Mouse (Mus musculus) small intestine, adult 2 months (tissue): ENCODE measurements around the gene Kras. TPM values are rescaled to one million over a fixed set of nuclear protein-coding genes. Genes with fewer than 3 reads are reported as not detected.

ENCODE experiments used
- H3K27ac ChIP-seq: fragments of 200-500 bp; 2 replicates; pipeline ENCODE4 v1.5.1; 2012; ENCODE audit warnings: low read depth, low read length, control low read depth, inconsistent platforms; ENCODE audit not compliant: insufficient read depth
- H3K27me3 ChIP-seq: fragments of 200-500 bp; 2 replicates; pipeline ENCODE4 v1.6.1; 2012; ENCODE audit warnings: mild to moderate bottlenecking, moderate library complexity, low read length, inconsistent platforms; ENCODE audit not compliant: control insufficient read depth, insufficient read depth
- H3K36me3 ChIP-seq: fragments of 200-500 bp; 2 replicates; pipeline ENCODE4 v1.6.1; 2012; ENCODE audit warnings: mild to moderate bottlenecking, low read length, control low read depth, inconsistent platforms; ENCODE audit not compliant: control insufficient read depth, insufficient read depth
- H3K4me1 ChIP-seq: fragments of 200-500 bp; 2 replicates; pipeline ENCODE4 v1.6.1; 2012; ENCODE audit warnings: low read length, inconsistent platforms, mixed read lengths; ENCODE audit not compliant: control insufficient read depth, insufficient read depth, insufficient read length
- H3K4me3 ChIP-seq: fragments of 200-500 bp; 2 replicates; pipeline ENCODE4 v1.5.1; 2012; ENCODE audit warnings: low read depth, mild to moderate bottlenecking, control low read depth, inconsistent platforms, low read length, moderate library complexity
- CTCF ChIP-seq: fragments of 200-500 bp; IDR thresholded peaks from 2 replicates; pipeline ENCODE4 v1.5.1; 2012; ENCODE audit warnings: low read depth, mild to moderate bottlenecking, control low read depth, inconsistent platforms, low read length, moderate library complexity, mixed read lengths; ENCODE audit not compliant: insufficient replicate concordance, insufficient read length; ENCODE audit errors: extremely low read depth
- POLR2A ChIP-seq: fragments of 200-500 bp; IDR thresholded peaks from 2 replicates; pipeline ENCODE4 v1.6.1; 2012; ENCODE audit warnings: low read depth, mild to moderate bottlenecking, control low read depth, inconsistent platforms, low read length, moderate library complexity
- WGBS: fragments of 180-500 bp; shearing (Covaris S2); methylation state at CpG from one replicate; pipeline ENCODE4 v1.1.7; 2018; 5-methylcytosine and 5-hydroxymethylcytosine counted together
- polyA plus RNA-seq: library from polyadenylated mRNA; depleted of rRNA; stranded (reverse); fragments of >200 nt; gene quantifications from 2 replicates; pipeline ENCODE4 v1.2.3, GENCODE M21; 2012; rRNA removed

The Kras gene
- 8.6 and 26.3 TPM in 2 replicates for polyA plus RNA-seq

DNA sequence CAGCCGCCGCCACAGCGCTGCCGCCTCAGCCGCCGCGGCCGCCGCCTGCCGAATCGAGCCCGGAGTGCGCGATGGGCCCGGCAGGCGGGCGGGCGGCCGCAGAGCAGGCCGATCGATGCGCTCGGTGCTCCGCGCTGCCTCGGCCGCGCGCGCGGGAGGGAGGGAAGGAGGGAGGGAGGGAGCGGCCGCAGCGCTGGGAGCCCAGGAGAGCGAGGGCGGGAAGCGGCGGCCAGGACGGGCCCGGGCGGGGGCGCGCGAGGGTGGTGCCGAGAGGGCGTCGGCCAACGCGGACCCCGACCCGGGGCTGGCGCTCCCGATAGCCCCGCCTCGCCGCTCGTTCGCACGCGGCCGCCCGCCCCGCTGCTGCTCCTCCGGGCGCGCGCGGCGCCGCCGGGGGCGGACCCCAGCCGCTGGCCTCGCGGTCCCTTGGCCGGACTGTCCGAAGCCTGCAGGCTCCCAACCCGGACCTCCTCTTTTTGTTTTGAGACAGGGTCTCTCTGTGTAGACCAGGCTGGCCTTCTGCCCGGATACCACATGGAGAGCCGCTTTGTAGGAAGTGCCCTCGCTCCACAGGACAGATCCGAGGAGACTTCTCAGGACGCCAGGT, at the start of gene Kras:
TSS of gene Kras (minus strand) at position 55 of the 607 bp plus-strand sequence.
- Histone ChIP-seq H3K4me3 (peak within 1 kb of the TSS; percentile 71), H3K27ac (peak within 1 kb of the TSS; percentile 60; the same call in 1 of the 2 replicates), H3K36me3 (peaks cover 6% of the 10 kb centered on the region), H3K27me3 (no peaks in the 10 kb centered on the region), H3K4me1 (peaks cover 4% of the 10 kb centered on the region; the same call in 1 of the 2 replicates)
- TF ChIP-seq CTCF (no peak), POLR2A (peak; percentile 58; the same call in 1 of the 2 replicates)
- under 1% methylated on average over 77 of the region's 83 CpGs for WGBS

DNA sequence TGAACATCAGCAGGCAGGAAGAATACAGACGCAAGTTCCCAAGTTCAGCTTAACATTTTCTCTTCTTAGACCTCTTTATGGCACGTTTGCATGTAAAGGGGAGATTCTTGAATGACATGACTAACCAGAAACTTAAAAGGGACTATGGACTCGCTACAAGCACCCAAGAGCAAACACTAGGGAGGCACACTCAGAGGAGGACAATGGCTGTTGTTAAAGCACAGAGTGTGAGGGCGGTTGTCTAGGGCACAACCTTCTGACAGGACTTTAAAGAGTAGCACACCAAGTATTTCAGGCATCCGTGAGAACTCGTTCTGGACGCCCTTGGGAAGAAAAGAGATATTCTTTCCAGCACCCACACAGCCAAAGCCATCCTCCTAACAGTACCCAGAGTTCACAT, 47.6 kb upstream of the Kras start:
- Histone ChIP-seq H3K4me3 (no peak overlapping the region), H3K27ac (no peak overlapping the region), H3K36me3 (no peaks in the 10 kb centered on the region), H3K4me1 (no peaks in the 10 kb centered on the region), H3K27me3 (no peaks in the 10 kb centered on the region)
- TF ChIP-seq POLR2A = no peak
- no peak for TF ChIP-seq CTCF
- 45% methylated on average over 7 of the region's 7 CpGs for WGBS

DNA sequence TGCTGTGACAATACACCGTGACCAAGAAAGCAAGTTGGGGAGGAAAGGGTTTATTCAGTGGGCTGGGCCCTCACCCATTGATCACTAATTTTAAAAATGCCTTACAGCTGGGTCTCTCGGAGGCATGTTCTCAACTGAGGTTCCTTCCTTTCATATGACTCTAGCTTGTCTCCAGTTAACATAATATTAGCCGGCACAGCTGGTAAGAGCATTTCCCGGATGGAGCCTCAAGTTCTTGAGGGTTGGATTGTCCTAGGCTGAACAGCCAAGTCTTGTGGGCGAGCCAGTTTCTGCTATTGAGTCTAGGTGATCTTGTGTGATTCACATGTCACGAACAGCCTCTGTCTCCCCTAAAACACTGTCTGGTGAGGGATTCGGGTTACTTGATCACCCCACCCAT, 46.9 kb upstream of the Kras start:
- Histone ChIP-seq H3K27ac (no peak overlapping the region), H3K36me3 (no peaks in the 10 kb centered on the region), H3K4me3 (no peak overlapping the region), H3K27me3 (no peaks in the 10 kb centered on the region), H3K4me1 (no peaks in the 10 kb centered on the region; the same call in 1 of the 2 replicates)
- TF ChIP-seq CTCF = no peak
- TF ChIP-seq POLR2A = no peak
- 84% methylated on average over 7 of the region's 7 CpGs for WGBS

DNA sequence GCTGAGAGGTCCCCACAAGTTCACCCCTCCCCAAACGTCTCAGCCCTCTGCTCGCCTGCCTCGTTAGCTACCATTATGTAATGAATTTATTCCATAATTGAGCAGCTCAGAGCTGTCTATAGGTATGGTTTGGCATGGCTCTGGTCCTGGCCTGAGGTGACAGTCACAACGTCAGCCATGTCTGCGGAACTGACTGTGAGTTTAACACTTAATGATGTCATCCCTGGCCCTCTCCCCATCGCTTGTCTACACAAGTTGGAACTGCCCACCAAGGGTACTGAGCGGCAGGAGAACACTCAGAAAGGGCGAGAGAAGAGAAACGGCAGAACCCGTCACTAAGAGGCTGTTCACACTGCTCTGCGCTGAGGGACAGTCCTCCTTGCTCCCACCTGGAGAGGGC, 45.1 kb upstream of the Kras start:
- Histone ChIP-seq H3K27me3 (no peaks in the 10 kb centered on the region), H3K36me3 (no peaks in the 10 kb centered on the region), H3K27ac (no peak overlapping the region), H3K4me1 (peaks cover 3% of the 10 kb centered on the region; the same call in 1 of the 2 replicates), H3K4me3 (no peak overlapping the region)
- TF ChIP-seq CTCF = no peak
- TF ChIP-seq POLR2A = no peak
- 79% methylated on average over 11 of the region's 11 CpGs for WGBS

DNA sequence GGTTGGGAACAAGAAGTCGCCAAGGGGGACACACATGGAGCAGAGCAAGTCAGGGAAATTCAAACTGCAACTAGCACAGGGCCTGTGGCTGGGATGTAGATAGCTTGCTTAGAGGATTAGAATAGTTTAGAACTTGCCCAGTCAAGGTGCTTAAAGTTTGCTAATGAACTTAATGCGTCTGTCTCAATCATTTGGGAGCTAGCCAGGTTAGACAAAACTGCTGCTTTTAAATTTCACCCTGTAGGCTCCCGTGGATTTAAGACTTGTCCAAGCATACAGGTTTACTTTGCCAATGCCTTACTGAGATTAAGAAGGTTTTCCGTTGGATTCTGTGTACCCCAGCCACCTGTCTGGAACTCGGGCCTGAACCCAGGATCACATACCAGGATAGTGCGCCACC, 43.1 kb upstream of the Kras start:
- Histone ChIP-seq H3K4me3 (no peak overlapping the region), H3K27ac (no peak overlapping the region), H3K4me1 (peaks cover 3% of the 10 kb centered on the region; the same call in 1 of the 2 replicates), H3K36me3 (no peaks in the 10 kb centered on the region), H3K27me3 (no peaks in the 10 kb centered on the region)
- TF ChIP-seq CTCF (no peak), POLR2A (no peak)
- 83% methylated on average over 6 of the region's 6 CpGs for whole genome bisulfite sequencing

DNA sequence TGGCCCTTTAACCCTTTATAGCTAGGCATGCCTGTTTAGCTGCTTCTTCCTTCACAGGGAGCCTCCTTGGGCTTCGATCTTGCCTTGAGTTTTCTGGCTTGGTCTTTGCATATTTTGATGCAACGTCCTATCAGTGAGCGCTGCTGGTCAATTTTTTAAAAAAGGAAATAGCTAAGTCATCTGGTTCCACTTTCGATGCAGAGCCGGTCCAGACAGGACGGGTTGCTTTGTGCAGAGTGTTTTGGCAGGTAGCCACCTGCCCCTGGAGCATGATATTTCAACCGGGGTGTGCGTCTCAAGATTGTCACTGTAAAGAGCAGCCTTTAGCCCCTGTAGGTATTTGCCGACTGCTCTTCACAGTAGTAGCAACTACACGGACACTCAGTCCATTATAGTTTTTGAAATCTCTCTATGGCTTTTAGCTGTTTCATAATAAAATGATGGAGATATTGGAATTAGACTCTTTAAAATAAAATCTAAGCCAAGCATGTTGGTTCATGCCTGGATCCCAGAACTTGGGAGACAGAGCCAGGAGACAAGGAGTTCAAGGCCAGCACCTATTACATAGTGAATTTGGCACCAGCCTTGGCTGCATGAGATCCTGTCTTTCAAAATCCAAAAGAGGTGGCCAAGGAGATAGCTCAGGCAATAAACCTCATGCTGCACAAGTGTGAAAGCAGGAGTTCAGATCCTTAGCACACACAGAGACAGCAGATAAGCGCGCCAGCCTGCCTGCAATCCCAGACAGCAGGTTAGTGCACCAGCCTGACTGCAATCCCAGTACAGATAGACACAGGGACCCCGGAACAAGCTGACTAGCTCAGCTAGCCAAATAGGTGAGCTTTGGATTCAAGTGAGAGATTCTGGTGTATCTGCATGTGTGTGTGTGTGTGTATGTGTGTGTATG, 41.6 kb upstream of the Kras start:
- Histone ChIP-seq H3K27me3 (no peaks in the 10 kb centered on the region), H3K27ac (no peak overlapping the region), H3K4me1 (peaks cover 3% of the 10 kb centered on the region; the same call in 1 of the 2 replicates), H3K4me3 (no peak overlapping the region), H3K36me3 (no peaks in the 10 kb centered on the region)
- TF ChIP-seq CTCF = no peak
- 21% methylated on average over 13 of the region's 13 CpGs for WGBS

DNA sequence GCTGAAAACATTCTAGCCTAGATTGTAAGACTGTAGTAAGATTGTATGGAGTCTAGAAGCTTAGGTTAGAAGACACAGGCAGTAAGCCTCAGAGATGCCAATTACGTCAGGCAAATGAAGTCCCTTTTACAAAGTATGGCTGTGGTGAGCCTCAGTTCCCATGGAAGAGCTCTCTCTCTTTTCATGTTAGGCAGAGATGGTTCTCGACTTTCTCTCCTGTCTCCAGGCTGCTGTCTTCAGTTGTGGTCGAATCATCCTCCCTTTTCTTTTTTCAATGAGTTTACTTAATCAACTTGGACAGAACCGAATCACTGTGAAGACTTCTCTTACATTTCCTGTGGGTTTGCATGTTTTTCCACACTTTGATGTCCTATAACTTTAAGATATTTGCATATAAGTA, 35.6 kb upstream of the Kras start:
- H3K27ac ChIP-seq = no peak overlapping the region
- no peaks in the 10 kb centered on the region for H3K4me1 ChIP-seq
- 79% methylated on average over 4 of the region's 4 CpGs for WGBS
- no peaks in the 10 kb centered on the region for H3K27me3 ChIP-seq
- H3K4me3 ChIP-seq = no peak overlapping the region
- no peaks in the 10 kb centered on the region for H3K36me3 ChIP-seq
- TF ChIP-seq POLR2A = no peak
- TF ChIP-seq CTCF = no peak
